Comparison of ENCODE assay signal across 1 mouse cellular context in genomic region chr4:136188973-136189737, GRCm38 (mm10).
TF ChIP-seq lines count a peak whose summit lies in the region.

No protein-coding gene starts in this region.

TF ChIP-seq in MEL, 35 proteins besides CTCF, POLR2A, EP300 and RAD21 (continued from another document):
- TF ChIP-seq SMC3 (IDR thresholded peaks at IDR 0.05; ENCODE audit: low read depth, low read length) (peak; percentile 53), GATA1 (IDR thresholded peaks at IDR 0.05; ENCODE audit: low read depth, low read length) (no peak), TCF12 (IDR thresholded peaks at IDR 0.05; ENCODE audit: low read depth, low read length) (no peak), NRF1 (IDR thresholded peaks at IDR 0.05; ENCODE audit: insufficient read depth, low read depth, low read length, poor library complexity, severe bottlenecking) (no peak), USF1 (IDR thresholded peaks at IDR 0.05; ENCODE audit: low read depth, low read length) (peak; percentile 61), MAFK (IDR thresholded peaks at IDR 0.05; ENCODE audit: borderline replicate concordance, low read depth, low read length) (no peak), NELFE (IDR thresholded peaks at IDR 0.05; ENCODE audit: low read depth, low read length) (no peak), ELF1 (IDR thresholded peaks at IDR 0.05; ENCODE audit: low read depth, low read length) (no peak), TBP (IDR thresholded peaks at IDR 0.05; ENCODE audit: low read depth, low read length) (no peak), MYB (IDR thresholded peaks at IDR 0.05; ENCODE audit: low read depth, low read length) (no peak)
